In the genomic region with DNA sequence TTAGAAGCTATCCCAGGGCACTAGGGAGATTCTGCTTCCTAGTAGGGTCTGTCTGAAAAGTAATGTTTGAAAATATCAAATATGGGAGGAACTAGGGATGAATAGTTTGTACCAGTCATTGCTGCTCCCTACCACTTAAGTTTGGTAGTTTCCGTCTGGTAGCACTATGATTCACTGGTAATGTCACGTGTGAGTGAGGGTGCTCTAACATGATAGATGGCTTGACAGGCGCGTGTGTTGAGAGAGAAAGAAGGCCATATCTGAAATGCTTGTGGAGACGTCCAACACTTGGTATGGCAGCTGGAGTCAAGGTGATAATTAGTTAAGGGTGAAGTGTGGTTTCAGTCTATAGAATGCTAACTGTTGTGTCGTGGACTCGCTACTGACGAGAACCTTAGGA, we compare ENCODE assay signal across 8 mouse cellular contexts. TPM values are rescaled to one million over a fixed set of nuclear protein-coding genes. Genes with fewer than 3 reads are reported as not detected.
DNase-seq lines count a peak whose midpoint lies in the region; ATAC-seq and TF ChIP-seq lines count a peak whose summit lies in the region.

No protein-coding gene starts in this region.

- ATAC-seq in activated CD4-positive, CD25-positive, alpha-beta regulatory T cell, adult 4 months: peak; percentile 47

- DNase-seq in heart, adult 2 months: no peak
- no peak for DNase-seq in heart, adult 8-10 months (ENCODE audit: low spot score)
- no peak for DNase-seq in hindbrain, embryonic 10.5 days (ENCODE audit: low spot score)
- DNase-seq in embryo, embryonic 10.5 days (ENCODE audit: low spot score): no peak
- no peak for DNase-seq in kidney, postnatal 25 days
- DNase-seq in frontal cortex, postnatal 36 days (ENCODE audit: low spot score in 2 of 2): no peak

- no peak for TF ChIP-seq CTCF in heart, adult 2 months (IDR thresholded peaks at IDR 0.05)

- peaks cover 1% of the 10 kb centered on the region for H3K4me1 ChIP-seq in heart, adult 2 months (ENCODE audit: control insufficient read depth, insufficient read depth, low read length)
- peaks cover 45% of the 10 kb centered on the region for H3K4me1 ChIP-seq in hindbrain, embryonic 10.5 days (replicated peaks)
- peaks cover 66% of the 10 kb centered on the region for H3K4me1 ChIP-seq in megakaryocyte, embryonic 14.5 days

- H3K27ac ChIP-seq in heart, adult 2 months: no peak overlapping the region
- H3K27ac ChIP-seq in hindbrain, embryonic 10.5 days: no peak overlapping the region

- H3K9ac ChIP-seq in heart, adult 2 months (ENCODE audit: low read depth, low read length): 0 out of 2 replicates have a peak overlapping the region, but pooled peaks have one; percentile 11

- TF ChIP-seq POLR2A in heart, adult 2 months (IDR thresholded peaks at IDR 0.05; ENCODE audit: insufficient read depth, low read depth, low read length): no peak

- WGBS in heart, adult 2 months: 48% methylated on average over 8 of the region's 8 CpGs
- WGBS in hindbrain, embryonic 10.5 days: 87% methylated on average over 8 of the region's 8 CpGs

- peak overlapping the region; percentile 96; the same call in 1 of the 2 replicates for H3K4me3 ChIP-seq in heart, adult 2 months
- peak overlapping the region; percentile 88 for H3K4me3 ChIP-seq in hindbrain, embryonic 10.5 days
- H3K4me3 ChIP-seq in megakaryocyte, embryonic 14.5 days (replicated peaks): peak overlapping the region; percentile 100

- no peak for TF ChIP-seq EP300 in heart, adult 2 months (IDR thresholded peaks at IDR 0.05; ENCODE audit: insufficient read depth, low read depth, low read length)

- peaks cover 7% of the 10 kb centered on the region for H3K79me2 ChIP-seq in heart, adult 2 months (replicated peaks; ENCODE audit: control insufficient read depth, insufficient read depth, low read length)

- intact Hi-C loops in heart, adult 2 months (cut with DNase I): loop anchor here (10.0 kb wide), 1 partner anchor 770 kb away; no protein-coding TSS in a partner anchor

- no peaks in the 10 kb centered on the region for H3K9me3 ChIP-seq in hindbrain, embryonic 10.5 days
- no peaks in the 10 kb centered on the region for H3K9me3 ChIP-seq in megakaryocyte, embryonic 14.5 days

- H3K36me3 ChIP-seq in heart, adult 2 months (ENCODE audit: control insufficient read depth, insufficient read depth, low read length): no peaks in the 10 kb centered on the region
- H3K36me3 ChIP-seq in hindbrain, embryonic 10.5 days: 0 out of 2 replicates have a peak, but pooled peaks cover 3% of the 10 kb centered on the region
- peaks cover 31% of the 10 kb centered on the region for H3K36me3 ChIP-seq in megakaryocyte, embryonic 14.5 days (replicated peaks; ENCODE audit: low read length)

- H3K27me3 ChIP-seq in heart, adult 2 months (ENCODE audit: control insufficient read depth, insufficient read depth, low read length): no peaks in the 10 kb centered on the region
- no peaks in the 10 kb centered on the region for H3K27me3 ChIP-seq in hindbrain, embryonic 10.5 days (ENCODE audit: insufficient read depth, poor library complexity, severe bottlenecking)
- no peaks in the 10 kb centered on the region for H3K27me3 ChIP-seq in megakaryocyte, embryonic 14.5 days (replicated peaks)

RNA-seq across cellular contexts. Expression of gene Rab3gap2, which starts 1.2 kb away (rescaled TPM):
- total RNA-seq in heart, adult 2 months (2021): 10 to 100 TPM; 19.9 to 20.2 TPM
- polyA plus RNA-seq in heart, adult 2 months (2012; rRNA removed): 10.3 and 12.0 TPM in 2 replicates
- total RNA-seq in heart, adult 8-10 months (2022): 10 to 100 TPM; 19.6 to 23.0 (median 20.8) TPM
- polyA plus RNA-seq in activated CD4-positive, CD25-positive, alpha-beta regulatory T cell, adult 4 months (2017; shearing (Covaris generic)): 10 to 100 TPM; 12.8 to 15.0 TPM
- polyA plus RNA-seq in hindbrain, embryonic 10.5 days (2016; fragmentation: Nextera tagmentation; extraction: Ambion mirVana): 19.3 and 20.2 TPM in 2 replicates
- polyA plus RNA-seq in megakaryocyte, embryonic 14.5 days (2012; ENCODE audit: insufficient read depth, low replicate concordance): 11.3 and 15.4 TPM in 2 replicates
